Mouse (Mus musculus) myocyte (in vitro differentiated cells): Measurements from ENCODE around the gene Trpv1.

ENCODE experiments used
- E2F4 ChIP-seq: IDR thresholded peaks from one replicate; pipeline ENCODE4 v1.6.1; 2011; ENCODE audit warnings: mild to moderate bottlenecking, control low read depth, moderate library complexity; ENCODE audit not compliant: insufficient read depth
- POLR2A ChIP-seq: IDR thresholded peaks from one replicate; pipeline ENCODE4 v1.6.1; 2011; ENCODE audit warnings: low read depth, mild to moderate bottlenecking, control low read depth, moderate library complexity; ENCODE audit not compliant: insufficient read length

- no peak for TF ChIP-seq E2F4
- no peak for TF ChIP-seq POLR2A
These were observed 49.3 kb downstream of the Trpv1 start for GRCm38 (mm10) chr11:73283369-73283768.
